Mouse (Mus musculus): ENCODE results near the gene Nup93.

Gene Nup93

GRCm38 (mm10) chr8:94268359-94268890 is 54.1 kb downstream of the Nup93 start:
- DNase-seq (ENCODE audit: low spot score) = no peak

GRCm38 (mm10) chr8:94270309-94270708 is 55.9 kb downstream of the Nup93 start:
- DNase-seq (ENCODE audit: low spot score) = no peak

DNA sequence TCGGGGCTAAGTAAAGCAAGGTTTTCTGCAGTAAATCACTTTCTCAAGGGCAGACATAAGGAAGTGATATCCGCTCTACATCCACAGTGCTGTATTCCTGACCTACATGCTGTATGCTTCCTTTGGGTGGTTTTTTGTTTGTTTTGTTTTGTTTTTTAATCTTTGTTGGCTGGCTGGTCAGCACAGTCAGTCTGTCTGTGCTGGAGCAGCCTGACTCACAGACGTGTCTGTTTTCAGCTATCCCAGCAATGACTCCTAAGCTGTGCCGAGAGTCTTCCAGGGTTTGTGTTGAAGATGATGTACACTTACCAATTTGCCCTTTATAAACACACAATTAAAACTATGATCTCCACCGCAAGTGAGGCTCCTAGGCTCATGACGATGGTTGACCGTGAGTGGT is 56.7 kb downstream of the Nup93 start:
- no peak for DNase-seq (ENCODE audit: low spot score)

DNA sequence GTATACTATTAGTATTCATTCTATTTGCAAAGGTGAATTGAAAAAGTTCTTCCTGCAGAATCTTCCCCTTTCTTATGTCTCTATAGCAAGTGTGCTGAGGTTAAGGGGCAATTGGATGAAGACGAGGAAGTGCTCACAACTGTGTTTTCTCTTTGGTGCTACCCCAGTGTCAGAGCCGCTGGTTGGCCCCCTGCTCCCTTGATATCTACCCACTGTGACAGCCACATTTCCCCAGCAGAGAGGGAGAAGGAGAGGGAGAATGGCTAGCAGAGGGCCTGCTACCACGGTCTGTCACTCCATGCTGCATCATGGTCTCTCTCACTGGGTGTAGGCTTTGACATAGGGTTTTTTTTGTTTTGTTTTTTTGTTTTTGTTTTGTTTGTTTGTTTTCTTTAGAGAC is 58.2 kb downstream of the Nup93 start:
- no peak for DNase-seq (ENCODE audit: low spot score)

- DNase-seq (ENCODE audit: low spot score) = no peak
Measured at GRCm38 (mm10) chr8:94273289-94273850, 59.0 kb downstream of the Nup93 start.

DNA sequence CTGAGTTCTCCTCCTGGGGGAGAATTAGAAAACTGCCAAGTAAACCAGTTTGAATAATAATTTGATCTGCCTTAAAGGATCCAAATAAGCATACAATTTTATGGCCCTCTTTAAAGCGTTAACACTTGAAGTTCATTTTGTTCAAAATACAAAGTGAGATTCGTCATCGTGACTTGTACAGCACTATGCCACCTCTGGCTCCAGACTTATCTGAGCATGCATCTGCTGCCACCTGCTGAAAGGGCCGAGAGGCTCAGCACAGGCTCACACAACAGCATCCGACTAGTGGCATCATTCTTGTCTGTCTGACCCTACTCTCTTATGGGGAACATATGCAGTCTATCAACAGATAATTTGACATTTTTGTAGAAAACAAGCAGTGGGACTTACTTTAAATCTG is 59.7 kb downstream of the Nup93 start:
- no peak for DNase-seq (ENCODE audit: low spot score)

GRCm38 (mm10) chr8:94278295-94278694 is 63.9 kb downstream of the Nup93 start:
- DNase-seq (ENCODE audit: low spot score) = no peak

DNA sequence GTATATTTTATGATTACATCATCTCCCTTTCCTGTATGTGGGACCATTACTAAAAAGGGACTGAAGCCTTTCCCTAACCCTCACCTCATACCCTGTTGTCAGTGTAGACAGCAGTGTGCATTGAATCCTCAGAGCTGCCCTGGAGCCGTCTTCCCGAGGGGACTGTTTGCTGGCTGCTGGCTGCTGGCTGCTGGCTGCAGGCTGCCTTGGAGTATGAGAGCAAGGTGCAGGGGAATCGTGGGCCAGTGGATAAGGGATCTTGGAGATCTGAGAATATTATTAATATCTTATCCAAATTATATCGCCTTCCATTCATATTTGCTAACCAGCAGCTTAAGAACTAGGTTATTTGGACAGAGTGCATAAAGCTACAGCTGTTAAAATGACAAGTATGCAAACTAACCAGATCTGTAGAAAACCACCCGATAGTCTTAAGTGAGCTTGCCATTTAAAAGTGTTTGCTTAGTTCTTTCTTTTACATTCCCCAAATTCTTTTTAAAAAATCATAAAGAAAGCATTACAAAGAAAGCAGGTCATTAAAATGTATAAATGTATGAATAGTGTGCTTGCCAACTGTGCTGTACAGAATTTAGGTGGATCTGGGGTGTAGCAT is 65.7 kb downstream of the Nup93 start:
- no peak for DNase-seq (ENCODE audit: low spot score)

DNA sequence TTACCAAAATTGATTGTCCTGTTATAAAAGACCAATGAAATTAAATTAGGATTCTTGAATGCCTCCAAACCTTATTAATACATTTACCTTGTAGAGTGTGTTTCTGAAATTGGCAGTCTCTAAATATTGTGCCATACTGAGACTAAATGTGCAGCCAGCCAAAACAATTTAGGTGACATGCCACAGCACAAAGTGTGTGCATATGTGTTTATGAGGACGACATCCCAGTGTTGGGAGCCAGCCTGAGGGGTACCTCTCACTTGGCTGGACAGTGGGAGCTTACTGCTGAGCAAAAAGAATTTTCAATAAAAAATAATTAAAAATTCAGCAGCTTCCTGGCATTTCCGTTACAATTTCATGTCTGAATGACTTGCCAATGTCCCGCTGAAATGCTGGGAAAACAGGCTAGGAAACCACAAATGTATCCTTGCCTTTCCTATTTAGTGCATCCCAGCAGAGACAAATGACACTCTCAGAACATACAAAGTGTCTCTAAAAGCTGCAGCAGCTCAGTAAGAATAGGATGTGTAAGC is 68.2 kb downstream of the Nup93 start:
- no peak for DNase-seq (ENCODE audit: low spot score)

- DNase-seq (ENCODE audit: low spot score) = no peak
Measured at GRCm38 (mm10) chr8:94284204-94284603, 69.8 kb downstream of the Nup93 start.

- DNase-seq (ENCODE audit: low spot score) = no peak
Measured at GRCm38 (mm10) chr8:94290606-94291005, 76.2 kb downstream of the Nup93 start.

DNA sequence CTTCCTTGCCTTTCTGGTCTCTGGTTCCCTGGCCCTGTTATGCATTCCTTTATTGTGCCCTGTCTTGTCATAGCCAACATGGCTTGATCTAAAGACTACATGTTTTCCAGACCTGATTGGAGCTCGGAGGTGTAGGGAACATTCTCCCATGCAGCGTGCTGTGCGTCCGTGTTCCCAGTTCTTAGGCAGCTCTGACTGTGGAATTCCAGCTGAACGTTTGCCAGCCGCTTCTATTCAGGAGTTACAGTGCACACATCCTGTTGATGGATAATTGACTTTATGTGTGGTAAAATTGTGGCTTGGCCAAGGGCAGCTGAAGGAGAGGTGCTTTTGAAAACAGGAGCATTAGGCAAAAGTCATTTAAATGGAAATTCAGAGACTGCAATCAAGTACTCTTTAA is 77.7 kb downstream of the Nup93 start:
- no peak for DNase-seq (ENCODE audit: low spot score)

- no peak for DNase-seq (ENCODE audit: low spot score)
Measured at GRCm38 (mm10) chr8:94292626-94293025, 78.3 kb downstream of the Nup93 start.

GRCm38 (mm10) chr8:94295687-94296086 is 81.3 kb downstream of the Nup93 start:
- no peak for DNase-seq (ENCODE audit: low spot score)

DNA sequence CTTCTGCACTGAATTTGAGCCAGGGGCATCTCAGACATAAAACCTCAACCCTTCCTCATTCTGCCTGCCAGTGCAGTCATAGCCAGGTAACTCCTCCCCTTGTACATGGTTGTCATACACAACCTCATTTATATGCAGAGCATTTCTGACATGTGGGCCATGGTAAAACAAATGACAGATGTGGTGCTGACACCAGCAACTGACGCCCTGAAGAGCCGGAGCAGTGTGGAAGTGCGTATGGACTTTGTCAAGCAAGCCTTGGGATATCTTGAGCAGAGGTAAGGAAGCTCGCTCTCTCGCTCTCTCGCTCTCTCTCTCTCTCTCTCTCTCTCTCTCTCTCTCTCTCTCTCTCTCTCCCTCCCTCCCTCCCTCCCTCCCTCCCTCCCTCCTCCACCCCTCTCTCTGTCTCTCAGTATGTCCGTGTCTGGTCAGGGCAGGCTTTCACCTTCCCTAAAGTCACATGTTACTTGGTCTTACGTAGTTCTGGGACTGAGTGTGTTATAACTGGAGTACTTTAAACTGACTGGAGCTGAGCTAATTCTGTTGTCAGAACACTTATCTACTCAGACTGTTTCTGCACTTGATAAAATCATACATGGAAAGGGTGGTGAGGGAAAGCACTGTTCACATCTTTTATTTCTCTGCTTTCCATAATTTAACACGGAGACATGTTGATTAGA is 82.1 kb downstream of the Nup93 start:
- DNase-seq (ENCODE audit: low spot score) = no peak

- no peak for DNase-seq (ENCODE audit: low spot score)
Measured at GRCm38 (mm10) chr8:94297101-94297500, 82.7 kb downstream of the Nup93 start.

- no peak for DNase-seq (ENCODE audit: low spot score)
Measured at GRCm38 (mm10) chr8:94300809-94301208, 86.4 kb downstream of the Nup93 start.

DNA sequence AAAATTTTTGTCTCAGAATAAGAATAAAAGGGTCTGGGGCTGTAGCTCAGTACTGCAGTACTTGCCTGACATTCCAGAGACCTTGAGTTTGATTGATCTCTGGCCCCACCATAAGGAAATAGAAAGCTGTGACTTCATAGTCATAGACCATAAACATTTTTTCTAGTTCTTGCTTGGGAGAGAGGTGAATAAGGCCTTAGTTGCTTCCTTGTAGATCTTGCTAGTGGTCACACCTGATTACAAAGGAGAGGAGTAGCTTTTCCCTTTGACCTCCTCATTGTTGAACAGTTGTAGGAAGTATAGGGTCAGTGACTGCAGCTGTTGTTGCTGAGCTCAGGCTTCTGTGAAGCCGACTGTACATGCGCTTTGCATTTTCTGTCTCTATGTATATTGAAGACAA is 90.0 kb downstream of the Nup93 start:
- no peak for DNase-seq (ENCODE audit: low spot score)

- no peak for DNase-seq (ENCODE audit: low spot score)
Measured at GRCm38 (mm10) chr8:94306989-94307513, 92.7 kb downstream of the Nup93 start.

DNA sequence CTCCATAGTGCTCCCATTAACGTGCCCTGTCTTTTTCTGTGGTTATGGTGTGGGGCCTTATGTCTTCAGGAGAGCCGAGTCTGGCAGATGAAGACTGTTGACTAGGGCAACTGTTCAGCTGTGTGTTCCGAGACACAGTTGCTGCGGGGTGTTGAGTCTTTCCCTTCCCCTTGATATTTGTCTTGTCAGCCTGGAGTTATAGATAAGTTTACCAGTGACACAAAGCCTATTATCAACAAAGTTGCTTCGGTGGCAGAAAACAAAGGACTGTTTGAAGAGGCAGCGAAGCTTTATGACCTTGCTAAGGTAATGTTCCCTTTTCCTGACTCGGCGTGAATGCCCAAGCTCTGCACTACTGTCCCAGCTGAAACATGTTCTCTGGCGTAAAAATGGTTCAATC is 93.3 kb downstream of the Nup93 start:
- no peak for DNase-seq (ENCODE audit: low spot score)

GRCm38 (mm10) chr8:94314069-94314468 is 99.7 kb downstream of the Nup93 start:
- DNase-seq (ENCODE audit: low spot score) = no peak

DNA sequence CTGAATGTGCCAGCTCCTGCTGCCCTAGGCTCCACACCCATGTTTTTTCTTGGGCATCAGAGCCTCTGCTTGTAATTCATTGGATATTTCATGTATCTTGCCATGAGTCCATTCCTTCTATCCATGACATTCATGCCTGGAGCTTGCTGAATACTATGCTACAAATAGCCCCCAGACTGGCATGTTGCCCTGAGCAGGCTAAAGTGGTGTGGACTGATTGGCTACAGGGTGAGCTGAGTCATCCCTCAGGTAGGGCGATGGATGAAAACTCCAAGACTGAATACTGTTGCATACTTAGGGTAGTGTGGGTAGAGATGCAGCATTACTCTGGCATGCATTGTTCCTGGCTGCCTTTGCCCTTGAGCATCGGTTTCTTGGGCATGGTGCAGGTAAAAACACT is 102.9 kb downstream of the Nup93 start:
- no peak for DNase-seq (ENCODE audit: low spot score)

- no peak for DNase-seq (ENCODE audit: low spot score)
Measured at GRCm38 (mm10) chr8:94317691-94318090, 103.3 kb downstream of the Nup93 start.

All from ovary, adult 18-20 months (tissue).